Mouse (Mus musculus) 416B (cell line): ENCODE measurements at regions not wholly inside any gene's neighbourhood (a gene's known extent, or its start where the extent isn't known, plus 50 kb on each side); places are given as distances from the start of the nearest gene placed in this dataset.
A peak's percentile ranks its signal among the peaks of the same experiment; 100 is the strongest.

Experiments used
- DNase-seq: peaks from one replicate; pipeline ENCODE4 v3.0.0; 2011; ENCODE audit warnings: low read depth

GRCm38 (mm10) chr14:61696290-61696842 lies 89.1 kb downstream of the Kcnrg start:
- DNase-seq, result peak; percentile 34

GRCm38 (mm10) chr14:61696886-61697554 lies 89.8 kb downstream of the Kcnrg start:
- peak; percentile 61 for DNase-seq

DNA sequence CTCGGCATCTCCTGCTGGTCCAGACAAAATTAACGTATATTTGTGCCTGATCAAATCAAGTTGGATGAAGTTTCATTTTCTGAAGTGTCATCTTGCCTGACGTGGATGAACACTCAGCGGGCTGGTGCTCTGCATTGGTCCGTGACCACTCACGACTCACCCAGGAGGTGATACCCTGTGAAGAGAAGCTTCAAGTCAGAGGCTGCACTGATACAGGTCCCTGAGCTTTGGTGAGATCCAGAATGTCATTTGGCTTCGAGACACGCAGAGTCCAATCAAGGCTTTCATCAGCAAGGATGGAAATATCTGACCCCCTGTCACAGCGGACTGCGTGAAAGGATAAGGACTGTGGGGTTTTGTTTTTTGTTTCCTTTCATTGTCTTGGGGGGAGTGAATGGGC lies 90.4 kb downstream of the Kcnrg start:
- peak; percentile 12 for DNase-seq

GRCm38 (mm10) chr14:61698358-61699055 lies 91.2 kb downstream of the Kcnrg start:
- peak; percentile 75 for DNase-seq

GRCm38 (mm10) chr14:61699638-61700037 lies 92.4 kb downstream of the Kcnrg start:
- DNase-seq, result no peak

DNA sequence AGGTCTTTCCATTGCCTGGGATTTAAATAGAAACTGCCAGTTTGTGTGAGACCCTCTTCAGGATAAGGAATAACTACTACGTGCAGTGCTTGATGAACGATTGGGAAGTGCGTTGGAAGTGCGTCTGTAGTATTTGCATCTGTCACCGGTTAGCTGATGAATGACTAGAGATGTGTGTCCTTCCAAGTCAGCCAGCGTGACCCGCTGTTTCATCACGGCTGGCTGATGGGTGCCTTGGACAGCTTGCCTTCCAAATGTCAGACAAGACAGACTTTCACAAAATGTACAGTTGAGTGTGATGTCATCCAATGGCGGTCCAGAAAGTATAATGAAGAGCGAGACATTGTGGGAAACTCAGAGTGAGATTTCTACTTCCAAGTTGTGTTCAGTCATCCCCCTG lies 93.9 kb downstream of the Kcnrg start:
- no peak for DNase-seq

GRCm38 (mm10) chr14:61703916-61704315 lies 96.7 kb downstream of the Kcnrg start:
- DNase-seq, result no peak

DNA sequence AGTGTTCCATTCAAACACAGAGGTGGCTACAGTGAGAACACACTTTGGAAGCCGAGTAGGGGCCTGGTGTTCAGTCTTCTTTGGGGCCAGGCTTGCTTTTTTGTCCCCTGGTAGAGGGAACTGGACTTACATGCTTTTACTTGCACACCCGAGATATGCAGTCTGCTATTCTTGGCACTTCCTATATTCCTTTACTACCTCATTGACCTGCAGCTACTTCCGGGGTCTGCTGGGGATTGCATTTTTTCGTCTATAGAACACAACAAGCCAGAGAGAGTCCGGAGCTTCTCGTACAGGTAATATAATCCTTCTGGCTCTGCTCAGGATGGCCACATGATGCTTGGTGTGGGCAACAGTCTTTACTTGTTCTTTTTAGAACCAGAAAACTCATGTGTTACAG lies 99.7 kb downstream of the Kcnrg start:
- DNase-seq, result no peak

DNA sequence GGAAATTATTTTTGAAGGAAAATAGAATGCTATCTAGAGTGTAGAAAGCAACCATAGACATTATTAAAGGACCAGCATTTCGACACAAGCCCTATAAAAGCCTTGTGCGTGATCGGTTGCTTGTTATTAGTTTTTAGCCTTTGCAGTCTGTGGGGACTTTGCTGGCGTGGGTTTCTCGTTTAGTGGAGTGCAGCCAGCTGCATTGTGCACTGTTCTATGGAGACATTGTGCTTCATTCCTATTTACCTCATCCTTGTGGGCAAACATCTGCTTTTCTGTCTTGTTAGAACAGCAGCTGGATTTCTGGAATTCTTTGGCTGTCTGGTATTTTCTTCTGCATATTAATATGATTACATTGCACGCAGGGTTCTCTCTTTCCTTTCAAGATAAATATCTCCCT lies 101.1 kb downstream of the Kcnrg start:
- DNase-seq, result no peak

DNA sequence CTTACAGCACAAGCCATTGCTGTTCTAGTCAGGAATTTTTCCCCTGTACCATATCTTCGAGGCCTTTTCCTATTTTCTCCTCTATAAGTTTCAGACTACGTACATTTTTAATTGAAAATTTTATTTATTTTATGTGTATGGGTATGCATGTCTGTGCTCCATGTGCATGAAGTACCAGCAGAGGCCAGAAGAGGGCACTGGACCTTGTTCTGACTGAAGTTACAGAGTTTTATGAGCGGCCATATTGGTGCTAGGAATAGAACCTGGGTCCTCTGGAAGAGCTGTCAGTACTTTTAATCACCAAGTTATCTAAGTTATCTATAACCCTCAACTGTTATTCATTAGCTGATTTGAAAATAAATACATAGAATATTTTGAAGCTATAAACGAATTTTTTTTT lies 108.5 kb downstream of the Kcnrg start:
- DNase-seq, result no peak

GRCm38 (mm10) chr14:61718392-61719124 lies 111.3 kb downstream of the Kcnrg start:
- peak; percentile 14 for DNase-seq

DNA sequence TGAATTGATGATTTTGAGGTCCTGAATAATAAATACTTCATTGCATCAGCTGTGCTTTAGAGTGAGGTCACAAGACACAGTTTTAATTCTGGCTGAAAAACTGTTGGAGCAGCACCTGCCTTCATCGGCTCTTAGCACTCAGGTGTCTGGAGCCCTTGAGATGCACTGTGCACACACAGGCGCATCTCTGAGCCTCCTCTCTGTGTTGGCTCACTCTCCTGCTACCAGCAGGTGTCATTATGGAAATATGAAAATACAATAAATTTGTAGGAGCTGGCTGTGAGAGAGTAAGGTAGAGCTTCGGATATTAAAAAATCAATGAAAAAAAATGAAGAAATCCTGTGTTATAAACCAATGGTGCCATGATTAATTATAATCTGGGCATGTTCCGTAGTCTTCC lies 114.0 kb downstream of the Kcnrg start:
- no peak for DNase-seq

GRCm38 (mm10) chr14:61724942-61725341 lies 117.7 kb downstream of the Kcnrg start:
- peak; percentile 69 for DNase-seq

DNA sequence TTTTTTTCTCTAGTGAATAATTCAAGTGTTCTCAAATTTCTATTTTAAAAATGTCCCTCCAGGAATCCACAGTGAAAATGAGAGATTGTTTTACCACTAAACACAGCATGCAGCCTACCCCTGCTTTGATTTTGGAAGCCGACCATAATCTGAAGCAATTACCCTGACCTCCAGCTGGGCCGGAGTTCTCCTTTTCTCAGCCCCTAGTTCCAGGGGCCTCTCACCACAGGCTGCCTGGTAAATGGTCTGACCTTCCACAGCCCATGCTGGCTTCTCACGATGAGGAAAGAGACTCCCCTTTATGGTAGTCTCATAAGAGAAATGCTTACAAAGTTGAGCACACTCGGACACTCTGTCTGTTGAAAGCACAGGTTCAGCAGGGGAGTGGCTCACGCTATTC lies 121.3 kb downstream of the Kcnrg start:
- DNase-seq, result no peak

GRCm38 (mm10) chr14:61735541-61735940 lies 128.3 kb downstream of the Kcnrg start:
- DNase-seq, result peak; percentile 74

DNA sequence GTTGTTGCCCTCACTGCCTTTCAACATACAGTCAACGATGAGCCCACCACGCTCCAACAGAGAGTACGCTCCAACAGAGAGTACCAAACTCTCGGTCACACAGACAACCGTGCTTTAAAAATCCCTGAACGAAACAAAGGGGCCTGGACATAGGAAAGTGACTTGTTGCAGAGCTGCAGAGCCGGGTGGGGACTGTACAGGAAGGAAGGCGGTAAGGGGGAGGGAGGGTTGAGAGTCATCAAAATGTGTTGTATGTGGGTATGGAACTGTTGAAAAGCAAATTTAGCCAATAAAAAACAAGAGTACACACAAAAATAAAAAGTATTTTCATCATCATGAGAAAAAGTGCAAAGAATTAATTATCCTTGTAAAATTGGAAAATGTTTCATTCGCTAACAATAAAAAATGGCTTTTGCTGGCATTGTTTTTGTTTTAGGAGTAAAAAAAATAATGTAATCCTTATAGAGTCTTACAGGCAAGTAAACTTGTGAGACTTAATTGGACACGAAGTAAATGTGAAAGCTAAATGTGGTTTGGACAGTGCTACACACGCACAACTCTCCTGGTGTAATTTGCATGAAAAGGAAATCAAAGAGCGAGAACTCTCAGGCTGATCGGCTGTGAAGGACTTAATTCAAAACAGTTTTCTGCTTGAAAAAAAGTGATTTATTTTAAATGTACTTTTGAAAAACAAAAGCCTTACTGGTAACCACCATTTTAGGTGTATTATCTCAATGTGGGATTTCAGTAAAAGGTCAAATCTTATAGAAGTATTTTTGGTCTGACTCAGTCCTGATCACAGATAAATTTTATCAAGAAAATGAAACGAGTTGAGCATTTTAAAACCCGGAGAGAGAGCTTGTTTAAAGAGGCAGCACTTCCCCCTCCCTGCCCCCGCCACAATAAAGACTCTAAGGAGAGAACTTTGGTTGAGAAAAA lies 129.4 kb downstream of the Kcnrg start:
- DNase-seq, result peak; percentile 90

DNA sequence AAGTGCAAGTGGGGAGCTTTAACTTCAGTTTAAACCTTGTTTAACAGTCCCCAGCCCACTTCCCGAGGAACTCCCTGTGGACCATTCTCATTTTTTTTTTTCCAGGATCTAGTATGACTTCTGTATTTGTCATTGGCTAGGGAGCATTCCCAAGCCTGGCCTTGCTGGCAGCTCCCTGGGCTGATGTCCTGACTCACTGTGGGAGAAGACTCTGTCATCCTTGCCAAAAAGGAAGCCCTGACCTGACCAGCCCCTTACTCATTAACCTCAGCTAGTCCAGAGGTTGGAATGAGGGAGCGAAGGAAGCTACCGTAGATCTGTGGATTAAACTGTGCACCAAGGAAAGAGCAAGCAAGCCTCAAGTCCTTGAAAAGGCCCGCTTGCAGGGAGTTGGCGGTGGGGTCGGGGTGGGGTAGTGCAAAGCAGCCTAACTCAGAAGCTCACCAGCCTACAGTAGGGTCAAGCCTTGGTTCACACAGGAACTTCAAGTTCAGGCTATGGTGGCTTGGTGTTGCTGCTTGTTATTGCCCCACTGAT lies 130.3 kb downstream of the Kcnrg start:
- peak; percentile 49 for DNase-seq

DNA sequence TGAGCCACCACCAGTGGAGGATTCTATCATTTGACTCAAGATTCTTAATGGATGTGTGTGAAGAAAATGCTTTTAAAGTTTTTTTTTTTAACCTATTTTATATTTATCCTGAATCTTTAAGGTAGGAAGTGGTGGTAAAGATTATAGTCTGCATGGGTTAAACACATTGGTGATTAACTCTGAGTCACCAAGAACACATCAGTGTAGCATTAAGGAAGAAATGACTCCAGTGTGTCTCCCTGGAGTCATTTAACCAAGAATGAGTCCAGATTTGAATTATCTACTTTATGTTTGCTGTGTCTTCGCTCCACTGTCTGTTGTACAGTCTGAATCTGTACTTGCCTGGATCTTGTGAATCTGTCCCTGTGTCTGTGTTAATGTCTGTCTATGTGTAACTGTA lies 132.2 kb downstream of the Kcnrg start:
- peak; percentile 54 for DNase-seq

GRCm38 (mm10) chr14:61743855-61744408 lies 136.7 kb downstream of the Kcnrg start:
- peak; percentile 70 for DNase-seq

DNA sequence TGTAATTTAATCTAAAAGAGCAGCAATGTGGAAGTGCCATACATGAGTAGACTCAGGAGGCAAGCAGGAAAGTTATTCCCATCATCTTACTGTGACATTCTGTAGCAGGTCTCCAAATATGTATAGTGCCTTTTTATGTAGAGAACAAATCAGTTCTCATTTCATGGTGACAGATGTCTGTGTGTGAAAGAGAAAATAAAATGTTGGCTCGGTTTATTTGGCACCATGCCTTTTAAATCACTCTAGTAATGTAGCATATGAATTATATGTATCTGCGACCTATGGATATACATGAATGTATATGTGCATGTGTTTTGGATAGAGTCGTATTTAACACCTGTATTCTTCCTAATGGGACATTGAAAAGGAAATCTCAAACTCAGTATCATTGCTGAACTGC lies 146.2 kb downstream of the Kcnrg start:
- no peak for DNase-seq

DNA sequence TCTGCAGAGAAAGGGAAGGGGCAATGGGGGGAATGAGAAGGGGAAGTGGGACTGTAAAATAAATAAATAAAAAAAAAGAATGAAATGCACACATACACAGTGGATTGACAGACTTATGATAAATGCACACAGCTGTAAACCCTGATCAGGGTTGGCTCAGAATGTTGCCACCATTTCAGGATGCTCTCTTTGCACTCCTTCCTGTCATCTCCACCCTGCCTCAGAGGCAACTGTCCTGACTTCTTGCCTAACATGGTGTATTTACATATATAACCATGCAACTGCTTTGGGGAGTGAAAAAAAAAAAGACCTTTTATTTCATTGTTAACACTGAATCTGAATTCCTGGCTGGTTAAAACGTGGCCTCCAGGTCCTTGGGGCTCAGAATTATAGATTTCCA lies 149.4 kb downstream of the Kcnrg start:
- peak; percentile 14 for DNase-seq
